Mouse (Mus musculus) neural tube, embryonic 13.5 days (tissue): ENCODE results near the gene Plxnb2. TPM values are rescaled to one million over a fixed set of nuclear protein-coding genes. Genes with fewer than 3 reads are reported as not detected.

Experiments used
- ATAC-seq: fragments of 200-750 bp; cut with Nextera tagmentation; 2 replicates; pipeline ENCODE4 v1.8.0; 2017; ENCODE audit warnings: low read depth, mild to moderate bottlenecking, moderate TSS enrichment, moderate library complexity
- H3K27ac ChIP-seq: fragments of 300-500 bp; sonication (generic); replicated peaks from 2 replicates; pipeline ENCODE4 v1.5.1; 2015; ENCODE audit warnings: moderate library complexity, mild to moderate bottlenecking, inconsistent platforms
- H3K27me3 ChIP-seq: fragments of 300-500 bp; sonication (generic); 2 replicates; pipeline ENCODE4 v1.6.1; 2015; ENCODE audit warnings: mild to moderate bottlenecking, inconsistent platforms
- H3K36me3 ChIP-seq: fragments of 300-500 bp; sonication (generic); 2 replicates; pipeline ENCODE4 v1.6.1; 2015; ENCODE audit warnings: mild to moderate bottlenecking, inconsistent platforms
- H3K4me1 ChIP-seq: fragments of 300-500 bp; sonication (generic); replicated peaks from 2 replicates; pipeline ENCODE4 v1.6.1; 2015; ENCODE audit warnings: inconsistent platforms
- H3K4me2 ChIP-seq: fragments of 300-500 bp; sonication (generic); 2 replicates; pipeline ENCODE4 v1.6.1; 2015; ENCODE audit warnings: inconsistent platforms, mild to moderate bottlenecking, moderate library complexity
- H3K4me3 ChIP-seq: fragments of 300-500 bp; sonication (generic); 2 replicates; pipeline ENCODE4 v1.5.1; 2015; ENCODE audit warnings: mild to moderate bottlenecking, inconsistent platforms
- H3K9ac ChIP-seq: fragments of 300-500 bp; sonication (generic); 2 replicates; pipeline ENCODE4 v1.6.1; 2015; ENCODE audit warnings: moderate library complexity, mild to moderate bottlenecking, inconsistent platforms
- H3K9me3 ChIP-seq: fragments of 300-500 bp; sonication (generic); 2 replicates; pipeline ENCODE4 v1.6.1; 2016; ENCODE audit warnings: inconsistent platforms
- WGBS: fragments of 180-500 bp; shearing (Covaris S2); methylation state at CpG from one replicate; pipeline ENCODE4 v1.1.7; 2015; 5-methylcytosine and 5-hydroxymethylcytosine counted together
- polyA plus RNA-seq: library from polyadenylated mRNA; unstranded; fragments of >200 nt; fragmentation: Nextera tagmentation; extraction: Ambion mirVana; gene quantifications from 2 replicates; pipeline ENCODE4 v1.2.1, GENCODE M21; 2015

Gene Plxnb2
- polyA plus RNA-seq, 1 experiment from 2014 or later: 89.8 TPM

DNA sequence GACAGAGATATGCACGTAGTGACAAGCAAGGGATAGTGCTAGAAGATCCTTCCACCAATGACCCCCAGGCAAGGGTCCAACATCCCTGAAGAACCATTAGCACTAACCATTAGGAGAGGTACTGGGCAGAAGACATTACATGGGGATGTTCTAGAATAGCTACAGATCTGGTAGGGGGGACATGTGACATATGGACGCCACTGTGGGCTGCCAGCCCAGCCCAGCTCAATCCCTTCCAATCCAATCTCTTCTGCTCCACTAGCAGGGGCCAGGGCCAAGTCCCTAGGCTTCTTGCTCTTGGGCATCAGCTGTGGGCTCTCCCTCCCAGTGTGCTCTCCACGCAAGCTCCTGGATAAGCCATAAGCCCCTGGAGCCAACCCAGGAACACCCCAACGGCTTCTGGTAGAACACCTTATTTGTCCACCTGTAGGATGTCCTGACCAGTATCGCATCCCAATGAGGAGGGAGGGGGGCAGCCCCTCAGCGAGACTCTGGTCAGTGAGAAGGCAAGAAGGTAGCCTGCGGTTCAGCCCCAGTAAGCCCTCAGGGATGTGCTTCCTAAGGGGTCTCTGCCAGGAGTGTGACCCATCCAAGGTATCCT is 2.2 kb downstream of the Plxnb2 start:
- H3K9me3 ChIP-seq: no peaks in the 10 kb centered on the region
- peak overlapping the region; percentile 99 for H3K4me2 ChIP-seq
- no peaks in the 10 kb centered on the region for H3K36me3 ChIP-seq
- peak overlapping the region; percentile 86 for H3K4me3 ChIP-seq
- H3K9ac ChIP-seq: peak overlapping the region; percentile 99
- H3K27me3 ChIP-seq: no peaks in the 10 kb centered on the region
- peak overlapping the region; percentile 96 for H3K27ac ChIP-seq
- no peak for ATAC-seq
- peaks cover 91% of the 10 kb centered on the region for H3K4me1 ChIP-seq
- WGBS: 74% methylated on average over 7 of the region's 7 CpGs

DNA sequence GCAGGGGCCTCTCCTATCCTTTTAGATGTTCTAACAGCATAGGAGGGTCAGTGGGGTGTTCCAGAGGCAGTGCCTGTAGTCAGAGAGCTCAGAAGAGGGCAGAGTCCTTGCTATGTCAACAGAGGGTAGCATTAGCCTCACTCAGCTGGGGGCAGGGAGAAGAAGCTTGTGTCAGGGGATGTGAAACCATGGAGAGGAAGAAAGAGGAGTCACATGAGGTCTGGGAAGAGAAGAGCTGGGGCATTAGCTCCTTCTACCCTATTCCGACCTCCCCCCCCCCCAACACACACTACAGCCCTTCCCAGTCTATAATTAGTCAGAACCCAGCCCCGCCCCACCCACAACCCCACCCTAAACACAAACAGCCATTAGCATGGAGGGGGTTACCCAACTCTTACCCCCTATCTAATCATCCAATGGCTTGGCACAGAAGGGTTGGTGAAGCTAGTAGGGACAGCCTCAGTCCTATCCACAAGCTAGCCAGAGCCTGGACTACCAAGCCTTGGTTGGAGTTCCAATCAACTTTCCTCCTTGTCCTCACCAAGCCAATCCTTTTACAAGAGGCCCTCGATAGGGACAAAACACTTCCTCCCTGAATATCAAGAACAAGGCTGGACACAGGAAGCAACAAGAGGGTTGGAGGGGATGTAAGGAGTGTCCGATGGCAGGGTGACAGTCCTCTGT is 2.9 kb downstream of the Plxnb2 start:
- Histone ChIP-seq H3K27ac (peak overlapping the region; percentile 46), H3K9ac (peak overlapping the region; percentile 47), H3K27me3 (no peaks in the 10 kb centered on the region), H3K4me1 (peaks cover 91% of the 10 kb centered on the region), H3K4me2 (peak overlapping the region; percentile 99), H3K36me3 (no peaks in the 10 kb centered on the region), H3K9me3 (no peaks in the 10 kb centered on the region), H3K4me3 (peak overlapping the region; percentile 86)
- no peak for ATAC-seq
- 81% methylated on average over 4 of the region's 4 CpGs for WGBS

DNA sequence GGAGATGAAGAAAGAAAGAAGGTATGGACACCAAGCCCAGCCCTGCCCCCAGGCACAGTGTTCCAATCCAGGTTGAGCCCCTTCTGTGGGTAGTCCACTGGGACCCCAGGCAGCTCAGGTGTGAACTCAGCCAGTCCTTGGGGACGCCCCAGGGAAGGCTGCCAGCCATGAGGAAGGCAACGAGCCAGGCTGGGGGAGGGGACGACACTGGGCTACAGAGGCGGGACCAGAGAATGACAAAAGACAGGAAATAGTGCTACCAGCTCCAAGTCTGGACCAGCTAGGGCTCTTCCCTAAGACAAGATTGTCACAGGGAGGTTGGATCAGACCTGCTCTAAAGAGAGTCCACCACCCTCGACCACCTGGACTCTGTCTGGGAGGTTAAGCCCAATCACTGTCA is 3.5 kb downstream of the Plxnb2 start:
- peak overlapping the region; percentile 46 for H3K27ac ChIP-seq
- peak overlapping the region; percentile 86; the same call in 1 of the 2 replicates for H3K4me3 ChIP-seq
- H3K4me1 ChIP-seq: peaks cover 91% of the 10 kb centered on the region
- H3K9me3 ChIP-seq: no peaks in the 10 kb centered on the region
- H3K9ac ChIP-seq: peak overlapping the region; percentile 47
- no peaks in the 10 kb centered on the region for H3K36me3 ChIP-seq
- peak overlapping the region; percentile 99 for H3K4me2 ChIP-seq
- 9% methylated on average over 5 of the region's 5 CpGs for WGBS
- H3K27me3 ChIP-seq: no peaks in the 10 kb centered on the region
- ATAC-seq: no peak

DNA sequence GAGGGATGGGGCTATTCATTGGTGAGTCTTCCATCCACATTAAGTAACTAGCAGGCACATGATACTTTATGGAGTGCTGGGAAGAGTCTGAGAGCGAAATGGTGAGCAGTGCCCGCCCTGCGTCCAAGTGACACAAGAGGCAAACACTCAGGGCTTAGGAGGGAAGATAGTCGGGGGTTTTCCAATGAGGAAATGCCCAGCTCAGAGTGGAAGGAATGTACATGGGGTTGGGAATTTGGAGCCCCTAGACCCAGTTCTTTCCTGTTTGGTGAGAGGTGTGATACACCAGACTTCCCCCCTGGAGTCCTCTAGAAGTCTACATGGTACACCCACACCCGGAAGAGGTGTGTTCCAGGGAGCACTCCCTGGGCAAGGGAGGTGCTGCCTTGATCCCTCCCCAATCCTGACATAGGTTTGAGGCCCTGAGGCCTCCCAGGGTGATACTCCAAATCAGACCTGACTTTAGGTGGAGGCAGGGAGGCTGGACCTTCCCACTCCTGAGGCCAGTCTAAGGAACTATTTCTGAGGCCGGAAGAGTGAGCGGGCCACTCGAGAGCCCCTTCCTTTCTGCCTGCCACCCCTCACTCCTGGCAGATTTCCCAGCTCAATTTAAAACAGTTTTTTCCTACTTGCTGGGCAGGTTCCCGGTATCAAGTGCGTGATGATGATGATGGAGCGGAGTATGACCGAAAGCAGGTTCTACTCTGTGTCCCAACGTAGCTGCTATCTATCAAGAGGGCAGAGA is 5.0 kb downstream of the Plxnb2 start:
- Histone ChIP-seq H3K4me3 (no peak overlapping the region), H3K27ac (no peak overlapping the region), H3K36me3 (no peaks in the 10 kb centered on the region), H3K27me3 (no peaks in the 10 kb centered on the region), H3K4me2 (no peak overlapping the region), H3K4me1 (peaks cover 93% of the 10 kb centered on the region), H3K9me3 (no peaks in the 10 kb centered on the region), H3K9ac (no peak overlapping the region)
- 84% methylated on average over 13 of the region's 13 CpGs for WGBS
- ATAC-seq: no peak

DNA sequence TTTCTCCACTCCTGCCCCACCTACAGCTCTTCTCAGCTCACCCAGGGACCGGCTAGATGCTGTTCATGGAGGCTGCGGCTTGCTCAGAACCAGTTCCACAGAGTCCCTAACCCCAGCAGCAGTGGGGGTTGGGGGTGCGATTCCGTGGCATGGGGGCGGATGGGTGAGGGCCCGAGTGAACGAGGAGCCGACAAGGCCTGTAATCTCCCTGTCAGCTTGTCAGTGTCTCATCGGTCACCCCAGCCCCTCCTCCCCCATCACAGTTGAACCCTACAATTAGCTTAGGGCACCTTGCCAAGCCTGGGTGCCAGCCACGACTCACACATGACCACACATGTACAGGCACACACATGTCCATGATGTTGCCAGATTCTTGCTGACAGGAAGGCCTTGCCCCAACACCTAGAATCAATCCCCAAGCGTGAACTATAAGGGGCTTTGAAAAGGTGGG is 5.7 kb downstream of the Plxnb2 start:
- H3K4me2 ChIP-seq: peak overlapping the region; percentile 99; the same call in 1 of the 2 replicates
- H3K9me3 ChIP-seq: no peaks in the 10 kb centered on the region
- no peak for ATAC-seq
- no peak overlapping the region for H3K27ac ChIP-seq
- 0 out of 2 replicates have a peak, but pooled peaks cover 3% of the 10 kb centered on the region for H3K36me3 ChIP-seq
- no peak overlapping the region for H3K4me3 ChIP-seq
- H3K9ac ChIP-seq: peak overlapping the region; percentile 36; the same call in 1 of the 2 replicates
- no peaks in the 10 kb centered on the region for H3K27me3 ChIP-seq
- peaks cover 100% of the 10 kb centered on the region for H3K4me1 ChIP-seq
- 58% methylated on average over 11 of the region's 11 CpGs for WGBS

DNA sequence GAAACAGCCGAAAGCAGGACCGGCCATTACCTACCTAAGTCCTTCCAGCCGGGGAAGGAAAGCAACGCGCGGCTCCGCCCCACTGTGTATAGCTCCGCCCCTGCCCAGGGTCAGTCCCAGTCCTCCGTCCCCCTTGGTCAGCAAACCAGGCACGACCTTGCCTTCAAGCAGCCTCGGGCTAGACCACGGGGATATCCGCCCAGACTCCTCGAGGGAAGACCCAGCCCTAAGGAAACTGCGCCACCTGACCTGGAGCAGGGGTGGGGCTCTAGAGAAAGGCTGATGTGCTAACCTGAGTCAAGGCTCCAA is 6.7 kb downstream of the Plxnb2 start:
- Histone ChIP-seq H3K4me1 (peaks cover 100% of the 10 kb centered on the region), H3K27me3 (no peaks in the 10 kb centered on the region), H3K9ac (peak overlapping the region; percentile 87), H3K4me2 (peak overlapping the region; percentile 99), H3K27ac (peak overlapping the region; percentile 87), H3K36me3 (0 out of 2 replicates have a peak, but pooled peaks cover 6% of the 10 kb centered on the region), H3K9me3 (no peaks in the 10 kb centered on the region), H3K4me3 (peak overlapping the region; percentile 57)
- WGBS: 2% methylated on average over 15 of the region's 15 CpGs
- peak; percentile 36 for ATAC-seq

DNA sequence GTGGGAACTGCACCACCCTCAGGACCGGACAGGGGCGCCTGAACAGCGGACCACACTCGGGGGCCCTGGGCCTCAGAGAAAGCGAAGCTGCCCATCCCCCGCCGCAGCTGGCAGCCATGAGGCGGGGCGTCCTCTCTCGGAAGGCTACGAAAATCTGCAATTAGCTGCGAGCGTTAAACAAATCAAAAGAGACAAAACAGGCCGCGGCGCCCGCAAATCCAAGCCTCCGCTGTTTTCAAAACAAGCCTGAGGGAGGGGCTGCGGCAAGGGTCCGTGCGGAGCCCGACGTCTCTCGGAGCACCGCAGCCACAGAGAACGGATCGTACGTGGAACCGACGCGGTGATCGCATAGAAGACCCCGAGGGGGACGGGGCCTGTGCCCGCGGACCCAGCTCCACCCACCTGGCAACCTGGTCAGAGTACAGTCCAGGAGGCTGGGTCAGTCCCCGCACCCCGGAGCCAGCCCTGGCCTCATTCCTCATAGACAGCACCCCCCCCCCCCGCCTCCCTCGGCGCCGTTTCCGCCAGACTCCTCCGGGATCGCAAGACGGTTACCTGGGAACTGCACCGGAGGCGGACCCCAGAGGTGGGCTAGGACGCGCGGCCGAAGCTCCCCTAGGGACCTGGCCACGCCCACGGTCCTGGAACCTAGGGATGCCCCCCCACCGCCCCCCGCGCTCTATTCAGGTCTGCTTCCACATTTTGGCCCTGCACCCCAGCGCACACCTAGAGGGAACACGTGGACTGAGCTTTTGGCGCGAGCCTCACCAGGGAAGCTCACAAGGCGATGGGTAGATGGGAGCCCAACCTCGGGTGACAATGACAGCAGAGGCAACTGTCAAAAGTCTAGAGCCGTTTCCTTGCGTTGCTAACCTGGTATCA is 7.3 kb downstream of the Plxnb2 start:
- ATAC-seq: peak; percentile 28
- H3K27ac ChIP-seq: peak overlapping the region; percentile 87
- under 1% methylated on average over 63 of the region's 65 CpGs for WGBS
- peaks cover 12% of the 10 kb centered on the region for H3K36me3 ChIP-seq
- peaks cover 97% of the 10 kb centered on the region for H3K4me1 ChIP-seq
- H3K27me3 ChIP-seq: no peaks in the 10 kb centered on the region
- no peaks in the 10 kb centered on the region for H3K9me3 ChIP-seq
- peak overlapping the region; percentile 87 for H3K9ac ChIP-seq
- peak overlapping the region; percentile 99 for H3K4me2 ChIP-seq
- peak overlapping the region; percentile 57 for H3K4me3 ChIP-seq

DNA sequence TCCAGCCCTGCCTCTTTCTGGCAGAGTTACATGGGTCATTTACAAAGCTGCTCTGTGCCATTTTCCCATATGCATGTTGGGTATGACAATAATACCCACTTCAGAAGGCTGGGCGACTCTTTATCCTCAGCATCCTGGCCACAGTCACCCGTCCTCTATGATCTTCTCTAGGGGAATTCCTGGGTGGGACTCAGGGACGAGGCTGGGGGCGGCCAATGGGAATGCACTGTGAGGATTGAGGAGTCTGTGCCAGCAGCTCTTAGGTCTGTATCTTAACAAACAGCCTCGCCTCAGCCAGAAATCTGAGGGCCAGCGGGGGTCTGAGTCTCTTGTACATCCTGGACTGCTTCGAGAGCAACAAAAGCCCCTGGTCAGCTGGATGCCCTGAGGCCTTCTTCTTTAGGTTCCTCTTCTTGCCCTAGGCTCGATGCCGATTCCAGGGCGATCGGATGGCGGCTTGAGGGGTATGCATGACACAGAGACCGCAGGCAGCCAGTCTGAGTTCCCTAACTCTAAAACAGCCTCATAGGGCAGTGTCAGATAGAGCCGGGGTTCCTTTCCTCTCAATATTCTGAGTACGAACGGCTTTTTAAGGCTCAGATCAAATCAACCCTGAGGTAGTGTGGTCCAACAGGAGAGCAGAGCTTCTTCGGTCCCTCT is 8.2 kb downstream of the Plxnb2 start:
- H3K27me3 ChIP-seq: no peaks in the 10 kb centered on the region
- peaks cover 88% of the 10 kb centered on the region for H3K4me1 ChIP-seq
- peaks cover 20% of the 10 kb centered on the region for H3K36me3 ChIP-seq
- no peaks in the 10 kb centered on the region for H3K9me3 ChIP-seq
- H3K27ac ChIP-seq: peak overlapping the region; percentile 87
- 29% methylated on average over 17 of the region's 17 CpGs for WGBS
- no peak for ATAC-seq
- peak overlapping the region; percentile 57 for H3K4me3 ChIP-seq
- peak overlapping the region; percentile 99 for H3K4me2 ChIP-seq
- peak overlapping the region; percentile 87 for H3K9ac ChIP-seq

DNA sequence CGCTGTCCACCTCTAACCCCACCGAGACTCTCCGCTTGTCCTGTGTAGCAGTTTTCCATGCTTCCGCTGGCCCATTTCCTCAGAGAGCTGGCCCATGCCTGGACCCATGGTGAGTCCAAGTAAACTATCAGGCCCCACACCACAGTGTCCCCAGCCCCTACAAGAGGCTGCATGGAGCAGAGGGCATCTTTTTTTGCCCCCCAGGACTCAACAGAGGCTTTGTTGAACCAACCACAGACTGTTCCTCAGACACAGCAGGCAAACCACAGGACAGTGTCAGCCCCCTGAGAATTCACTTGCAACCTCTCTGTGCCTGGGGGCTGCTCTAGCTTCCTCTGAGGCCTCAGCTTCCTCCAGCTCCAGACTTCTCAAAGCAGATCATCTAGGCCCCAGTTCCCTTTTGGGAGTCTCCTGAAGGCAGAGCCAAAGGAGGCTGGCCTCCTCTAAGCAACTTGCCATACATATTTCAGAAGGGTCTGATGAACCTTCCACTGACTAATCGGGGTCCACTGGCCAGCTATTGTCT is 9.0 kb downstream of the Plxnb2 start:
- Histone ChIP-seq H3K27me3 (no peaks in the 10 kb centered on the region), H3K4me1 (peaks cover 80% of the 10 kb centered on the region), H3K9me3 (no peaks in the 10 kb centered on the region), H3K4me2 (peak overlapping the region; percentile 99), H3K4me3 (no peak overlapping the region), H3K36me3 (peaks cover 29% of the 10 kb centered on the region), H3K9ac (peak overlapping the region; percentile 87; the same call in 1 of the 2 replicates), H3K27ac (no peak overlapping the region)
- WGBS: 95% methylated on average over 5 of the region's 5 CpGs
- ATAC-seq: no peak

DNA sequence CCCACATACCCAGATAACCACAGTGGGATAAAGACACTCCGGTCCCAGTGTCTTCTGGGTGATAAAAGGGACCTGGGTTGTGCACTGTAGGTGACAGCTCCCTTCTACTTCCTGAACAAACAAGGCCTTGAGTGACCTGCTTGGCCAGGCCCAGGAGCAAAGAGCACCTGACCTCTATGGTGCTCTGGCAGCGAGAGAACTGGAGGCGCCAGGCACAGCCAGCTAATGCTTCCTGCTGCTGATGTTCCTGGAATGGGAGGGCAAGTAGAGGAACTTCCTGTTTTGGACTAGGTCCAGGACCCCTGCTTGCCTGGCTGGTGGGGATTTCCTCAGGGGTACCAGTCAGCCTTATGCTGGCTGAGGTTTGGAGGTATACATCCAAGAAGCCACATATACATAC is 10.5 kb downstream of the Plxnb2 start:
- H3K9me3 ChIP-seq: no peaks in the 10 kb centered on the region

DNA sequence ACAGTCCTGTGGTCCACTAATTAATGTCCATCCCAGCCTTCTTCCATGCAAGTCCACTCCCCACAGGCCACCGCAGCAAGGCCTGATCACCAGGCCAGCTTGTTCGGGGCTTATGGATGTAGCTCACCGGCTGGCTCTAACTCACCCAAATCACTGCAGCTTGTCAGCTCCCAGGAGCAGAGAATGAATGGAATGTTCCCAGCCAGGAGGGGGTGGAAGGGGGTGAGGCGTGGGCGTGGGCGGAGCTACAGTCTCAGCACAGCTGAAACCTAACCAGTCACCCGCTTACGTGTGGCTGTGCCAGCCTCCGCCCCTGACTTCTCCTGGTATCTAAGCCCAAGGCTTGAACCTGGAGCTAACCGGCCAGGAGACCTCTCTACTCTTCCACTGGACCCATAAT is 11.2 kb downstream of the Plxnb2 start:
- Histone ChIP-seq H3K4me1 (peaks cover 58% of the 10 kb centered on the region), H3K4me2 (peak overlapping the region; percentile 5; the same call in 1 of the 2 replicates), H3K4me3 (no peak overlapping the region), H3K36me3 (peaks cover 50% of the 10 kb centered on the region), H3K27me3 (no peaks in the 10 kb centered on the region), H3K9me3 (no peaks in the 10 kb centered on the region), H3K27ac (peak overlapping the region; percentile 76), H3K9ac (peak overlapping the region; percentile 41)
- under 1% methylated on average over 10 of the region's 10 CpGs for WGBS
- ATAC-seq: peak; percentile 60

More for the DNA sequence above, 10.5 kb downstream of the Plxnb2 start:
- Histone ChIP-seq H3K36me3 (peaks cover 43% of the 10 kb centered on the region), H3K4me1 (peaks cover 65% of the 10 kb centered on the region), H3K27me3 (no peaks in the 10 kb centered on the region), H3K4me2 (0 out of 2 replicates have a peak overlapping the region, but pooled peaks have one; percentile 5), H3K4me3 (no peak overlapping the region), H3K27ac (peak overlapping the region; percentile 76), H3K9ac (peak overlapping the region; percentile 22; the same call in 1 of the 2 replicates)
- no peak for ATAC-seq
- WGBS: 69% methylated on average over 3 of the region's 3 CpGs
